Mouse (Mus musculus): ENCODE measurements around the gene Atrnl1. TPM values are rescaled to one million over a fixed set of nuclear protein-coding genes. Genes with fewer than 3 reads are reported as not detected.

Gene Atrnl1
- polyA plus RNA-seq, 1 experiment from 2014 or later: 8.1 TPM

DNA sequence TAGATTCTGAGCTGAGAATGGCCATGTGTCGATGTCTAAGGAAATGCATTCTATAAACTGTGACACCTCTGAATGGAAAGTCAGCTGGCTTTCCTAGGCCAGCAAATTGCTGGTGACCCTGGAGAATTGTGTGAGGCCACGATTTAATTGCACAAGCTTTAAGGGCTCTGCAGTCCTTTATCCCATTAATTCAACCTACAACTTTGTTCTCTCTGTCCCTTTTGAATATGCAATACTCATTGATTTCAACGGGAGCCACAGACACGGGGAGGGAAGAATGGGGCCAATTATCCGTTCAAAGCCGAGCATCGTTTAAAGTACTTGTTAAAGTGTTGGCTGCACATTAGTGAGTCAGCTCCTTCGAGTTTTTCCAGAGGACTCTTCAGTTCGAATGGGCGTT, 496.8 kb downstream of the Atrnl1 start:
- Histone ChIP-seq H3K27me3 (peaks cover 27% of the 10 kb centered on the region), H3K4me2 (no peak overlapping the region), H3K36me3 (no peaks in the 10 kb centered on the region), H3K4me3 (no peak overlapping the region), H3K4me1 (replicated peaks) (peaks cover 12% of the 10 kb centered on the region), H3K9ac (no peak overlapping the region), H3K9me3 (no peaks in the 10 kb centered on the region), H3K27ac (replicated peaks) (no peak overlapping the region)
- 20% methylated on average over 10 of the region's 10 CpGs for WGBS
- ATAC-seq (ENCODE audit: low read depth): no peak

DNA sequence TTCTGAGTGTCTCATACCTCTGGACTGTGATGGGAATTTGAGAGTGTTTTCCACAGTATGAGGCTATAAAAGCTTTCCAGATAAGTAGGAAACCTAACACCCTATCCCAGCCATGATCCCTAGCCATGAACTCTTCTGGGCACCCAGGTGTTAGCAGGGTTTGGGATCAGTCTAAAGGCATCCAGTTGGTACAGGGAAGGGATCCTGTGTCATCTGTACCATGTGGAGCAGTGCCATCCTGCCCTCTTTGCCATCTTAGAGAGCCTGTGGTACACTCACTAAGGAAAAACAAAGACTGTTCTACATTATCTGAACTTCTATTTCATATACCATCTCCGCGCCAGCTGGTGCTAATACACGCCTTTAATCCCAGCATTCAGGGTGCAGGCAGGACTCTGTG, 499.7 kb downstream of the Atrnl1 start:
- H3K4me2 ChIP-seq: no peak overlapping the region
- H3K9me3 ChIP-seq: no peaks in the 10 kb centered on the region
- H3K4me3 ChIP-seq: no peak overlapping the region
- no peak overlapping the region for H3K27ac ChIP-seq (replicated peaks)
- H3K27me3 ChIP-seq: peaks cover 14% of the 10 kb centered on the region
- no peak for ATAC-seq (ENCODE audit: low read depth)
- WGBS: 100% methylated on average over 3 of the region's 3 CpGs
- H3K9ac ChIP-seq: no peak overlapping the region
- no peaks in the 10 kb centered on the region for H3K36me3 ChIP-seq
- H3K4me1 ChIP-seq (replicated peaks): peaks cover 12% of the 10 kb centered on the region

DNA sequence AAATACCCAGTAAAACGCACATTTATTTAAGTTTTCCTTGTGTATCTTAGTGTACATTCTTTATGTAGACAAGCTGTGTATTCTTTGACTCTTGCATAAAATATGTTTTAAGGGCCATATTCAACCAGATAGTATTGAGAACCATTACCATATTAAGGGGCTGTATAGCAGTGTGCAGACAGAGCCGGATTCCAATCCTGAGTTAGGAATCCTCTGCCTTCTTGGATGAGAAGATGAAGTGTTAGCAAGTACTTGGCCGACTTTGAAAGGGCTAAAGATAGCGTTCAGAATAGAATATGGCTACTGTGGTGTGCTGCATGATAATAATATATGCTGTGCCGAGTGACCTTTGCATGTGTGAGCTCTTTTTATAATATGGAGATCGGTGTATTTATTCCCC, 500.5 kb downstream of the Atrnl1 start:
- Histone ChIP-seq H3K9ac (no peak overlapping the region), H3K4me2 (no peak overlapping the region), H3K9me3 (no peaks in the 10 kb centered on the region), H3K36me3 (no peaks in the 10 kb centered on the region), H3K27me3 (peaks cover 7% of the 10 kb centered on the region), H3K4me1 (replicated peaks) (peaks cover 12% of the 10 kb centered on the region), H3K4me3 (no peak overlapping the region), H3K27ac (replicated peaks) (no peak overlapping the region)
- 88% methylated on average over 6 of the region's 6 CpGs for WGBS
- ATAC-seq (ENCODE audit: low read depth): no peak

DNA sequence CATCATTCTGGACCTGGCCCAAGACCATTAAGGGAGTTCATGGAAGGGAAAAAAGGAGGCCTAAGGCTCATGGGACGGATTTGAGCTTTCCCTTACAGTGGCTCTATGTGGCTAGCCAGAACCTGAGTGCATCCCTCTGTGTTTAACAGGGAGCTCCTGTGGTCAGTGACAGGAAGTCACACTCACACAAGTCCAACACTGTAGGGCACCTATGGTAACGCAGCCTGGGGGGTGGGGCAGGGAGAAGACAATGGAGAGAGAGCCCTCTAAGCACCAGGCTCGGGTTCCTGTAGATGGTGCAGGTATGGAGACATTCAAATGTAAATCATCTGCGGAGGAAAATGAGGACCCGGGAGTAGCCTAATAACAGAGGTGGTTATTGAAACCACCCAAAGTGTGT, 501.3 kb downstream of the Atrnl1 start:
- Histone ChIP-seq H3K4me2 (no peak overlapping the region), H3K9ac (no peak overlapping the region), H3K9me3 (no peaks in the 10 kb centered on the region), H3K27me3 (peaks cover 3% of the 10 kb centered on the region; the same call in 1 of the 2 replicates), H3K36me3 (no peaks in the 10 kb centered on the region), H3K4me3 (no peak overlapping the region), H3K4me1 (replicated peaks) (peaks cover 12% of the 10 kb centered on the region), H3K27ac (replicated peaks) (no peak overlapping the region)
- 36% methylated on average over 5 of the region's 5 CpGs for WGBS
- ATAC-seq (ENCODE audit: low read depth): no peak

DNA sequence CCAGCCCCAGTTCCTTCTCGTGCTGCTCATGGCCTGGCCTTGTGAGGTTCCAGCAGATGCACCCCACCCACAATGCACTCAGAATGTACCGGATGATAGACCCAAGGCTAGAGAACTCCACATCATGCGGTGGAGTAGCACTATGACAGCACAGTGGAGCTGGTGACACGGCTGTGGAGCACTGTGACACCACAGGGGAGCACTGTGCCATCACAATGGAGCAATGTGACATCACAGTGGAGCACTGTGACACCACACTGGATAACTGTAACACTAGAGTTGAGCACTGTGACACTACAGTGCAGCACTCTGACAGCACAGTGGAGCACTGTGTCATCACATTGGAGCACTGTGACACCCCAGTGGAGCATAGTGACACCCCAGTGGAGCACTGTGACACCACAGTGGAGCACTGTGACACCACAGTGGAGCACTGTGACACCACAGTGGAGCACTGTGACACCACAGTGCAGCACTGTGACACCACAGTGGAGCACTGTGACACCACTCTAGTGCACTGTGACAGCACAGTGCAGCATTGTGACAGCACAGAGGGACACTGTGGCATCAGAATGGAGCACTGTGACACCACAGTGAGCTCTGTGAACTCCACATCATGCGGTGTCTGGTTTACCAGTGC, 502.4 kb downstream of the Atrnl1 start:
- H3K27me3 ChIP-seq: peaks cover 3% of the 10 kb centered on the region; the same call in 1 of the 2 replicates
- WGBS: 68% methylated on average over 5 of the region's 5 CpGs
- H3K9ac ChIP-seq: no peak overlapping the region
- peaks cover 7% of the 10 kb centered on the region for H3K4me1 ChIP-seq (replicated peaks)
- no peaks in the 10 kb centered on the region for H3K9me3 ChIP-seq
- H3K4me3 ChIP-seq: no peak overlapping the region
- ATAC-seq (ENCODE audit: low read depth): peak; percentile 79
- H3K27ac ChIP-seq (replicated peaks): no peak overlapping the region
- H3K4me2 ChIP-seq: no peak overlapping the region
- no peaks in the 10 kb centered on the region for H3K36me3 ChIP-seq

DNA sequence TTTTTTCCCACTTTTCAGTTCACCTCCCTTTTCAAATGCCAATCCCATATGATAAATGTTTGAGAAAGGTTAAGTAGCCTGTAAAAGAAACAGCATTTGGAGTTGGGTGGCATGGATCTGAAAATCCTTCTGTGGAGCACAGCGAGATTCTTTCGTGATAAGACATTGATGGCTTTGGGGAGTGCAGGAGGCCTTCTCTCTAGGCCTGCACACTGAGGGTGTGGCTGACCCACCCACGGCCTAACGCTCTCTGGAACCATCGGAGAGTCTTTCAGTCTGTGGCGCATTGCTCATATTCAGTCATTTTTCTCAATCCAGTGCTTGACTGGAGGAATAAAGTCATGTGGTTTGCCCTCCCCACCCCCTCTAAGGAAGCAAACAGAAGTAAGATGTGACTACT, 506.8 kb downstream of the Atrnl1 start:
- 91% methylated on average over 6 of the region's 6 CpGs for WGBS
- H3K27me3 ChIP-seq: no peaks in the 10 kb centered on the region; the same call in 1 of the 2 replicates
- H3K4me1 ChIP-seq (replicated peaks): peaks cover 28% of the 10 kb centered on the region
- H3K4me3 ChIP-seq: no peak overlapping the region
- H3K36me3 ChIP-seq: no peaks in the 10 kb centered on the region
- H3K9me3 ChIP-seq: no peaks in the 10 kb centered on the region
- no peak overlapping the region for H3K9ac ChIP-seq
- no peak overlapping the region for H3K27ac ChIP-seq (replicated peaks)
- H3K4me2 ChIP-seq: no peak overlapping the region
- ATAC-seq (ENCODE audit: low read depth): no peak

DNA sequence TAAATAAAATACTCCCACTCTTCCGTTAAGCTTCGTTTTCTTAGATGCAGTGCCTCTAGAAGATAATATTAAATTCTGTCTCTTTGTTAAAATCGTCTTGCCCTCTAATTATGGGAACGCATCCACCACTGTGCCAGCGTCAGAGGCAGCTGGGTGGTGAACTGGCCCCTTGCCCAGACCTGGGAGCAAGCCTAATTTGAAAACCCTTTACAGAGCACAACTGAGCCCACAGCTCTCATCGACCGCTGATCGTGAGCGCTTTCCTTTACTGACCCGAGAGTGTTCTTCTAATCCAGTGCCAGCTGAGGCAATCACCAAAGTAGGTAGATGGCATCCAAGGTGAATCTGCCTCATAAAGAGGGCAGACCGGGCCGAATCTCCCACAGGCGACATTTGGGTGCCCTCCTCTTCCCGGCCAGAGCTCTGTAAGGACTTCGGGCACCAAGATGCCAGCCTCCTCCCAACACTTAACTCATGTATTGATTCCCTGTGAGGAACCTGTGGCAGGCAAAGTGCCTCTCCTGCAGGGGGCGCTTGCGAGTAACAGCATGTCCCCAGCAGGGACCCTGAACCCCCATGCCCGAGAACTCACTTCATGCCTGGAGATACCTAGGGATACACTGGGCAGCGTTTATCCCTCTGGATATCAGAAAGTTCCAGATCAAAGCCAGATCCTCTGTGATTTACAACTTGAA, 507.5 kb downstream of the Atrnl1 start:
- ATAC-seq (ENCODE audit: low read depth): 0 out of 2 replicates have a peak, but pooled peaks have one; percentile 65
- H3K4me3 ChIP-seq: no peak overlapping the region
- H3K4me1 ChIP-seq (replicated peaks): peaks cover 28% of the 10 kb centered on the region
- peak overlapping the region; percentile 73 for H3K27ac ChIP-seq (replicated peaks)
- H3K9me3 ChIP-seq: no peaks in the 10 kb centered on the region
- H3K36me3 ChIP-seq: no peaks in the 10 kb centered on the region
- H3K27me3 ChIP-seq: no peaks in the 10 kb centered on the region; the same call in 1 of the 2 replicates
- H3K4me2 ChIP-seq: no peak overlapping the region
- 55% methylated on average over 19 of the region's 19 CpGs for WGBS
- no peak overlapping the region for H3K9ac ChIP-seq

DNA sequence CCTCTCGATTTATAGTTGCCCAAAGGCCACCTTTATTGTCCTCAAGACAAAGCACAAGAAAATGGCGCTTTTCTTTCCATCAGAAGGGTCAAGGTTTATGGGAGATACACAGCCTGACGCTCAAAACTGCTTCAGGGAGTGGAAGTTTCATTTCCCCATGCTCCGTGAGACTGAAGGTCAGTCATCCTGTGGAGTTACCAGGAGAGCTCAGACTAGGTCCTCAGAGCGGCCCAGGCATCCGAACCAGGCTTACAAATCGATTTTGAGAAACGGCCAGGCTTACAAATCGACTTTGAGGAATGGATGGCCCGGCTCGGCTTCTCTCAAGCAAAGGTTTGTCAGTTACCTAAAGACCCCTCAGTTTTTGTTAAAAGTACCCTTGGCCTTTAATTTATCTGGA, 508.0 kb downstream of the Atrnl1 start:
- Histone ChIP-seq H3K36me3 (no peaks in the 10 kb centered on the region), H3K27me3 (no peaks in the 10 kb centered on the region; the same call in 1 of the 2 replicates), H3K9ac (no peak overlapping the region), H3K4me1 (replicated peaks) (peaks cover 28% of the 10 kb centered on the region), H3K4me2 (no peak overlapping the region), H3K9me3 (no peaks in the 10 kb centered on the region), H3K4me3 (no peak overlapping the region), H3K27ac (replicated peaks) (no peak overlapping the region)
- ATAC-seq (ENCODE audit: low read depth): no peak
- 53% methylated on average over 11 of the region's 11 CpGs for WGBS

DNA sequence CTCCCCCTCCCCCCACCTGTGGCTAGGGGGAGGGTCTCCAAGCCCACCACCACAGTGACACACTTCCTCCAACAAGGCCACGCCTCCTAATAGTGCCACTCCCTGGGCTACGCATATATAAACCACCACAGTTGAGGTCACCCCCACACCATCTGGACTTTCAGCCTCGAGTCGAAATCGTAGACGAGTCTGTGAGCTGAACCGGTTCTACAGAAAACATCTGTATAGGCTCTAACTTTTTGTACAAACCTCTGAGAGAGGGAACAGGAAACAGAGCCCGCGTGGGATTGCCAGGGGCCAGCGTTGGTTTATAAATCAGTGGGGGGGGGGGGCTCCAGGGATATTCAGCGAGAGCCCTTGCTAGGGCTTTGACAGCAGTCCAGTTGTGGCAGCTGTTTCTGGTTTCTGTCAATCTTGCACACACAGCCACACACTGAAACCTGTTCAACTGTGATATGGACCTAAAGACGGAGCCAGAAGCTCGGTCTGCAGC, 508.9 kb downstream of the Atrnl1 start:
- Histone ChIP-seq H3K4me3 (no peak overlapping the region), H3K4me1 (replicated peaks) (peaks cover 31% of the 10 kb centered on the region), H3K9me3 (no peaks in the 10 kb centered on the region), H3K36me3 (no peaks in the 10 kb centered on the region), H3K27me3 (no peaks in the 10 kb centered on the region; the same call in 1 of the 2 replicates), H3K27ac (replicated peaks) (no peak overlapping the region), H3K9ac (no peak overlapping the region), H3K4me2 (no peak overlapping the region)
- no peak for ATAC-seq (ENCODE audit: low read depth)
- WGBS: 67% methylated on average over 13 of the region's 13 CpGs

DNA sequence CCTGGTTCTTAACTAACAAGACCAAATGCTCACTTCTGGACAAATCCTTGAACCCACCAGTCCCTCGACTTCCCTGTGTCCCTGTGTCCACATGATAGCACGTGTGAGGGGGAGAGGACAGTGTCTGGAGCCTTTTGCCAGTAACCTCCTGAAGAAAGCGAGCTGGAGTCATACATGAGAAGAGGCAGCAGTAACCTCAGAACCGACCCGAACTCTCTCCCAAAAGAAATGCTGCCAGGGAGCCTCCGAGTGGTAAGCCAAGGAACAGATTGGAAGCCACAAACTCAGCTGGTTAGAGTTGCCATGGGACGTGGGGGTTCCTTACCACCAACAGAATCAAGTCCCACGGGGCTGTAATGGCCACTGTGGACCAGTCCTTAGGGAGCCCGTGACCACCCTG, 509.8 kb downstream of the Atrnl1 start:
- Histone ChIP-seq H3K9ac (no peak overlapping the region), H3K36me3 (no peaks in the 10 kb centered on the region), H3K27ac (replicated peaks) (no peak overlapping the region), H3K4me1 (replicated peaks) (peaks cover 40% of the 10 kb centered on the region), H3K4me2 (no peak overlapping the region), H3K27me3 (no peaks in the 10 kb centered on the region; the same call in 1 of the 2 replicates), H3K9me3 (no peaks in the 10 kb centered on the region), H3K4me3 (no peak overlapping the region)
- ATAC-seq (ENCODE audit: low read depth): no peak
- 87% methylated on average over 9 of the region's 9 CpGs for WGBS

DNA sequence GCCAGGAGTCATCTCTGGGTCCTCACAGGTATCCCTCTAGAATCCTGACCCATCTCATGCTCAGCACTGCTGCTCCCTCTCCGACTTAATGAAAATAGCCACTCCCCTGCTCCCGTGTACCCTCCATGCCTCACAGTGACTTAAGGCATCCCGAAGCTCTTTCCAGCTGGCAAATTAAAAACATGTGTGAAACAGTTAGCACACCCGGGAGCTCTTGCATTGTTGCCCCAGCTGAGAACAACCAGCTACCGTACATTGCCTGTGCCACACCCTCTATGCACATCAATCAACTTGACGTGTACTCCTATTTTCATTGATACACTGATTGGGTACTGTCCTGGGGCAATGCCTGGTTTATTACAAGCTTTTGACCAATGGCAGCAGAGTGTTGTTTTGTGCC, 510.8 kb downstream of the Atrnl1 start:
- 0 out of 2 replicates have a peak, but pooled peaks have one; percentile 16 for ATAC-seq (ENCODE audit: low read depth)
- no peak overlapping the region for H3K9ac ChIP-seq
- no peaks in the 10 kb centered on the region for H3K9me3 ChIP-seq
- H3K27me3 ChIP-seq: no peaks in the 10 kb centered on the region; the same call in 1 of the 2 replicates
- no peak overlapping the region for H3K4me3 ChIP-seq
- H3K36me3 ChIP-seq: no peaks in the 10 kb centered on the region
- no peak overlapping the region for H3K4me2 ChIP-seq
- peaks cover 49% of the 10 kb centered on the region for H3K4me1 ChIP-seq (replicated peaks)
- 33% methylated on average over 6 of the region's 6 CpGs for WGBS
- no peak overlapping the region for H3K27ac ChIP-seq (replicated peaks)

DNA sequence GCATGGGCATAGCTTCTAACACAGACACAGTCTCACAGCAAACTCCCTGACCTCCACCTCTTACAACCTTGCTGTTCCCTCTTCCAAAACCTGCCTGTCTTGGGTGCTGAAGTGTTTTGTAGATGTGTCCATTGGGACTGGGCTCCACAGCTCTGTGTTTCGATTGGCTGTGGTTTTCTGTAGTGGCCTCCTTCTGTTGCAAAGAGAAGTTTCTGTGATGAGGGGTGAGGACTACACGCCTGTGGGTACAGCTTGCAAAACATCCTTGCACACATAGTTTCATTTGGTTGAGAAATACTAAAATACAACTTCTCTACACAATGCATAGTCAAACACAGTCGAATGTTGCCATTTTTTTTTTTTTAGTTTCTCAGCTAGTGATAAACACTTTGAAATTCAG, 512.8 kb downstream of the Atrnl1 start:
- H3K9me3 ChIP-seq: no peaks in the 10 kb centered on the region
- H3K27me3 ChIP-seq: no peaks in the 10 kb centered on the region; the same call in 1 of the 2 replicates
- WGBS: 93% methylated on average over 3 of the region's 3 CpGs
- H3K4me1 ChIP-seq (replicated peaks): peaks cover 47% of the 10 kb centered on the region
- no peak for ATAC-seq (ENCODE audit: low read depth)
- no peak overlapping the region for H3K4me3 ChIP-seq
- H3K9ac ChIP-seq: no peak overlapping the region
- H3K27ac ChIP-seq (replicated peaks): no peak overlapping the region
- H3K4me2 ChIP-seq: no peak overlapping the region
- no peaks in the 10 kb centered on the region for H3K36me3 ChIP-seq

Data from neural tube, embryonic 13.5 days (tissue).